Mouse (Mus musculus) forelimb bud, embryonic 11.5 days (tissue): ENCODE measurements around the gene Fgfr1op.

ENCODE experiments used
- DNase-seq: peaks from one replicate; pipeline ENCODE4 v3.0.0-alpha.2; 2012; ENCODE audit warnings: low read depth, low spot score

Fgfr1op gene

GRCm38 (mm10) chr17:8225166-8225565, 59.9 kb downstream of the Fgfr1op start:
- no peak for DNase-seq

- DNase-seq, result no peak
Observed at GRCm38 (mm10) chr17:8225746-8226145, 60.4 kb downstream of the Fgfr1op start.

GRCm38 (mm10) chr17:8228622-8229021, 63.3 kb downstream of the Fgfr1op start:
- no peak for DNase-seq

DNA sequence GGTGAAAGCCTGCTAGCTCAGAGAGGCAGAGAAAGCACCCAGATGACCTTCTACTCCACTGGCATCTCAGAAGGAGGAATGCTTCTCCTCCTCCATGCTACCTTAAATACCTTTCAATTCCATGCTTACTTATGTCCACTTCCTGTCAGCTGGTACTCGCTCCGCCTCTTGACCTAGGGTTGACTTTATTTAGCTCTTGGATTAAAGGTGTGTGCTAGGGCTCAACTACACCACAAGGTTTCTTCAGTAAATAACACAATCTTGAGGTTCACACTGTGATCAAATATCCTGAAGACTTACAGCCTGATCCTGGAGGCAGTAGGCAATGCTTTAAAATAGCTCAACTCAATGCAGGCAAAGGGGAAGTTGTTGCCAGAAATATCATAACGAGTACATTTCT, 64.3 kb downstream of the Fgfr1op start:
- no peak for DNase-seq

DNA sequence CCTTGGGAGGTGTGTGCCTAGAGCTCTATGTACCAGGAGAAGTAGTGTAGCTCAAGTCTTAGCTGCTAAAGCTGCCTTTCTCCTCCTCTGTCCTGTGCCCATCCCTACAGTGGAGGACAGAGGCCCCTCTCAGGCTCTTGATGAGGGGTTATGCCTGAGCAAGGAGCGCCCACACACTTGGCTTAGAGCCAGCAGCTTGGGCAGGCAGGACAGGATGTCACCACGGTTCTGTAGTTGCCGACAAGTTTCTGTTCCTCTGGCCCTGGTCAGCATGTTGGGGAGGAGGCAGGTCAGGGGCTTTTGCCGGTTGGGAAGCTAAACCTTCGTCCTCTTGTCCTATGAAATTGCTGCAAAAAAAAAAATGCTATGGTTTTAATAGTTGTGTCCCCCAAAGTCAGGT, 66.8 kb downstream of the Fgfr1op start:
- no peak for DNase-seq

GRCm38 (mm10) chr17:8233618-8234214, 68.4 kb downstream of the Fgfr1op start:
- DNase-seq, result no peak

GRCm38 (mm10) chr17:8234537-8234936, 69.2 kb downstream of the Fgfr1op start:
- no peak for DNase-seq

GRCm38 (mm10) chr17:8235743-8236142, 70.4 kb downstream of the Fgfr1op start, which contains the start of gene Ccr6:
TSS of gene Ccr6 (plus strand) at chr17:8236043.
- DNase-seq, result no peak

DNA sequence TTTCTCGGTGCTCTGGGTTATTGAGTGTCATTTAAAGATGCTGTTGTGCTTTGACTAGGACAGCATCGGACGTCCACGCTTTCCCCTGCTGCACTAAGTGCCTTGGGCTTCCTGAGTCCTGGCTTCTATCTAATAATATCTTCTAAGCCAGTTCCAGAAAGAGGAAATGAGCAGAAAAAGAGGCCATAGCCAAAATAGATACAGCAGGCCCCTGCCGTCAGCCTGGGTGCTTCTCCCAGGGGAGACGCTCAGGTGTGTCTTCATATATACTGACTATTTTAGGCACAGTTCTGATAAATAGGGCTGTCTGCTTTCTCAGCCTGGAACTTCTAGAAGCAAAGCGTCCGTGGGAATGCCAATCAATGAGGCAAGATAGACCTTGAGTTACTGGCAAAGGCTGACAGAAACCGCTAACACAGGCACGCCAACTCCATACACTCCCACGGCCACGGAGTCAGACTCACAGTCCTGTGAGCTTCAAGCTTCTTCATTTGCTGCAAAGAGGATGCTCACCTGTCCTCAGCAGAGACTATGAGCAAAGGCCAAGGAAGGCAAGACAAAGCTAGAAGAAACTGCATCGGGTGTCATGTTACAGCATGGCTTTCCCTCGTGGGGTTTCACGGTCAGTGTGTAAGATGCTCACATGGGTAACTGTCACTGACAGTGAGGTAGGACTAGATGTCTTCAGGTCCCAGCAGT, 72.9 kb downstream of the Fgfr1op start:
- no peak for DNase-seq

DNA sequence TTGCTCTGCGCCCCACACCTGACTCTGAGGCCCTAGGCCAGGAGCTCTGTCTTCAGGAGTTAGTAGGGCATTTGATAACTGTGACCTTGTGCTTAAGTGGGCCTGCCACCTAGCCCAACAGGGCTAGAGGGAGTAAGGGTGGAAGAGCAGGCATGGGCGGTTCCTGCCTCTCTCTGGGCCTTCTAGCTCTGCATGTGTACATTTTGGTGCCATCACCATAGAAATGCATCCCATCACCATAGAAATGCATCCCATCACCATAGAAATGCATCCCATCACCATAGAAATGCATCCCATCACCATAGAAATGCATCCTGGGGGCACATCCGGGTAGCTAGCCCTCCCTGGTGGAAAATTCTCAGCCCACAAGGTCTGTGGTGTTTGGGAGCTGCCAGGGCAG, 74.3 kb downstream of the Fgfr1op start:
- no peak for DNase-seq

- DNase-seq, result no peak
Observed at GRCm38 (mm10) chr17:8240517-8240916, 75.2 kb downstream of the Fgfr1op start.

- DNase-seq, result no peak
Observed at GRCm38 (mm10) chr17:8241645-8242044, 76.3 kb downstream of the Fgfr1op start.

- DNase-seq, result no peak
Observed at GRCm38 (mm10) chr17:8242186-8242585, 76.9 kb downstream of the Fgfr1op start.

DNA sequence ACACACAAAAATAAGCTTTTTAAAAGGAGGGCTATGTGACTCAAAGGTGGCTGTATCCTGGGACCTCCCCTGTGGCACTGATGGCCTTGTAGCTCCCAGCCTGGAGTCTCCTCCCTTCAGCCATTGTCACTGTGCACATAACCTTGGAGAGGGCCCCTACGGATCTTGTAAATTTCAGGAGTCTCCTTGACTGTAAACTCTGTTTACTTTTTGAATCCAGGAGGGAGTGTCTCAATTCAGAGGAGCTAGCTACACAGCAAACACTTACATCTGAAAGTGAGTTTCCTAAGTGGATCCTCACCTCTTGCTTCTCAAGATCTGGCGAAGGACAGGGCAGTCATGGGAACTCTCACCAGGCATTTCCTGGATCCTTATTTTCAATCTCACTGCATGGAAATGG, 78.8 kb downstream of the Fgfr1op start:
- DNase-seq, result no peak

DNA sequence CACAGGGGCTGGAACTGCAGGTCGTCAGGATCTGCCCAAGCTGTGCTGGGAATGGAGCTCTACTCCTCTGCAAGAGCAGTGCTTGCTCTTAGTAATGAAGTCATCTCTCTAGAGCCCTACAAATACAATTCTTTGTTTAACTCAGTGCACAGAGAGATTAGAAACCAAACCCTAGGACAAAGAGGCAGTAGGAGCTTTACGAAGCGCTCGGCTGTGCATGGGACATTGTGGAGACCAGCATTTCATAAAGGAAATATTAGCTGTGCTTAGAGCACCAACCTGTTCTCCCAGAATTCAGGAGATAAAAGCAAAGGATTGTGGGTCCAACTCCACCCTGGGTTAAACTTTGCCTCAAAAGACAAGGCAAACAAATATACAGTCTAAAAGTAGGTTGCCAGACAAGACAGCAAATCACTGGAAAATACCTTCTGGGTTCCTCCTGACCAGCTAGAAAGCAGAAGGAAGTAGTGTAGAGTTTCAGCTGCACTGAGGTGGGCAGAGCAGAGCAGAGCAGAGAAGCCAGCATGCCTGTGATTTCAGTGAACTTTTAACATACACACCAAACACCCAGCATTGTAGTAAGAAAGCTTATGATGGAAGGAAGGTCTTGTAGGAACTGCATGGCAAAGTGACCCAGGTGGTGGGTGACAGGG, 80.9 kb downstream of the Fgfr1op start:
- DNase-seq, result no peak
